Mouse (Mus musculus): ENCODE measurements around the gene Olfr1154. TPM values are rescaled to one million over a fixed set of nuclear protein-coding genes. Genes with fewer than 3 reads are reported as not detected.

The Olfr1154 gene
- polyA plus RNA-seq (2012; rRNA removed): not detected in 2 replicates

GRCm38 (mm10) chr2:87905066-87905465 lies at the start of gene Olfr1154:
TSS of gene Olfr1154 (minus strand) at chr2:87905166.

GRCm38 (mm10) chr2:87953000-87953399 lies 48.0 kb upstream of the Olfr1154 start, which contains the start of gene Olfr1156:
TSS of gene Olfr1156 (minus strand) at chr2:87953100.

GRCm38 (mm10) chr2:87945037-87945436 lies 40.1 kb upstream of the Olfr1154 start, which contains the start of gene Olfr1155:
TSS of gene Olfr1155 (minus strand) at chr2:87945137.

GRCm38 (mm10) chr2:87894662-87895061 lies 10.3 kb downstream of the Olfr1154 start, which contains the start of gene Olfr1153:
TSS of gene Olfr1153 (plus strand) at chr2:87894962.

GRCm38 (mm10) chr2:87866192-87866591 lies 38.8 kb downstream of the Olfr1154 start, which contains the start of gene Olfr1152:
TSS of gene Olfr1152 (plus strand) at chr2:87866492.

GRCm38 (mm10) chr2:87855562-87855961 lies 49.4 kb downstream of the Olfr1154 start, which contains the start of gene Olfr1151:
TSS of gene Olfr1151 (plus strand) at chr2:87855862.

Other genes starting within 250 kb of the Olfr1154 start
- not detected in 2 replicates for gene Olfr1134, start 246.7 kb downstream of the Olfr1154 start, polyA plus RNA-seq (2012; rRNA removed)
- not detected in 2 replicates for gene Olfr1135, start 231.5 kb downstream of the Olfr1154 start, polyA plus RNA-seq (2012; rRNA removed)
- gene Olfr1136, start 211.2 kb downstream of the Olfr1154 start, polyA plus RNA-seq (2012; rRNA removed): not detected in 2 replicates
- gene Olfr1137, start 192.0 kb downstream of the Olfr1154 start, polyA plus RNA-seq (2012; rRNA removed): not detected in 2 replicates
- not detected in 2 replicates for gene Olfr1138, start 165.2 kb downstream of the Olfr1154 start, polyA plus RNA-seq (2012; rRNA removed)
- 0.11 TPM in 1 of 2 replicates, not detected in the other for gene Olfr1140, start 161.4 kb downstream of the Olfr1154 start, polyA plus RNA-seq (2012; rRNA removed)
- not detected in 2 replicates for gene Olfr1141, start 151.2 kb downstream of the Olfr1154 start, polyA plus RNA-seq (2012; rRNA removed)
- not detected in 2 replicates for gene Olfr152, start 125.7 kb downstream of the Olfr1154 start, polyA plus RNA-seq (2012; rRNA removed)
- not detected in 2 replicates for gene Olfr1143, start 104.6 kb downstream of the Olfr1154 start, polyA plus RNA-seq (2012; rRNA removed)
- not detected in 2 replicates for gene Olfr1145, start 95.3 kb downstream of the Olfr1154 start, polyA plus RNA-seq (2012; rRNA removed)
- not detected in 2 replicates for gene Olfr1148, start 74.6 kb downstream of the Olfr1154 start, polyA plus RNA-seq (2012; rRNA removed)
- gene Olfr1150-ps1, start 61.2 kb downstream of the Olfr1154 start, polyA plus RNA-seq (2012; rRNA removed): not detected in 2 replicates
- gene Olfr1151, start 49.3 kb downstream of the Olfr1154 start, polyA plus RNA-seq (2012; rRNA removed): not detected in 2 replicates
- gene Olfr1152, start 38.7 kb downstream of the Olfr1154 start, polyA plus RNA-seq (2012; rRNA removed): not detected in 2 replicates
- gene Olfr1153, start 10.2 kb downstream of the Olfr1154 start, polyA plus RNA-seq (2012; rRNA removed): not detected in 2 replicates
- not detected in 2 replicates for gene Olfr1155, start 40.0 kb upstream of the Olfr1154 start, polyA plus RNA-seq (2012; rRNA removed)
- gene Olfr1156, start 47.9 kb upstream of the Olfr1154 start, polyA plus RNA-seq (2012; rRNA removed): not detected in 2 replicates
- gene Olfr1157, start 63.1 kb upstream of the Olfr1154 start, polyA plus RNA-seq (2012; rRNA removed): not detected in 2 replicates
- gene Olfr74, start 69.5 kb upstream of the Olfr1154 start, polyA plus RNA-seq (2012; rRNA removed): not detected in 2 replicates
- not detected in 2 replicates for gene Olfr1158, start 84.9 kb upstream of the Olfr1154 start, polyA plus RNA-seq (2012; rRNA removed)
- not detected in 2 replicates for gene Olfr1160, start 103.1 kb upstream of the Olfr1154 start, polyA plus RNA-seq (2012; rRNA removed)
- gene Olfr1161, start 117.6 kb upstream of the Olfr1154 start, polyA plus RNA-seq (2012; rRNA removed): not detected in 2 replicates
- gene Olfr73, start 132.5 kb upstream of the Olfr1154 start, polyA plus RNA-seq (2012; rRNA removed): not detected in 2 replicates
- gene Olfr1162, start 146.0 kb upstream of the Olfr1154 start, polyA plus RNA-seq (2012; rRNA removed): not detected in 2 replicates
- gene Olfr1163, start 166.7 kb upstream of the Olfr1154 start, polyA plus RNA-seq (2012; rRNA removed): not detected in 2 replicates
- not detected in 2 replicates for gene Olfr1164, start 188.8 kb upstream of the Olfr1154 start, polyA plus RNA-seq (2012; rRNA removed)
- not detected in 2 replicates for gene Olfr1166, start 223.1 kb upstream of the Olfr1154 start, polyA plus RNA-seq (2012; rRNA removed)

Data from central nervous system, embryonic 18 days (tissue).